Mouse (Mus musculus) MN1 (cell line): ENCODE data around the gene Fam227a.

ENCODE experiments used
- DNase-seq: peaks from one replicate; pipeline ENCODE4 v3.0.0-alpha.2; 2016; ENCODE audit warnings: low spot score

Gene Fam227a

DNA sequence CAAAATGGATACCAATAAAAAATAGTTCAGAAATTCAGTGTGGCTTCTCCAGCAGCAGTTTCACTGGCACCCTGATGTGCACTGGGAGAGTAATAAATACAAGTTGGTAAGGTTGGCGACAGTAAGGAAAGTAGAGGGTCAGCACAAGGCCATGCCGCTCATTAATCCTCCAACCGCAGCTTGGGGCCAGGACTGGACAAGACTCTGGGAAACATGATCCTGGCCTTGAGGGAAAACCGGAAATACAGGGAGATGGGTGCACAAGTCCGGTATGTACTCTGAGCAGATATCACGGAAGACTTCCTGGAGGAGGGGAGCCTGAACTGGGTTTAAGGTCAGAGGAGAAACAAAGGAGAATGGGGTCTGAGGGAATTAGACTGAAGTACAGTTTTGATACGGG, 43.3 kb downstream of the Fam227a start:
- no peak for DNase-seq

DNA sequence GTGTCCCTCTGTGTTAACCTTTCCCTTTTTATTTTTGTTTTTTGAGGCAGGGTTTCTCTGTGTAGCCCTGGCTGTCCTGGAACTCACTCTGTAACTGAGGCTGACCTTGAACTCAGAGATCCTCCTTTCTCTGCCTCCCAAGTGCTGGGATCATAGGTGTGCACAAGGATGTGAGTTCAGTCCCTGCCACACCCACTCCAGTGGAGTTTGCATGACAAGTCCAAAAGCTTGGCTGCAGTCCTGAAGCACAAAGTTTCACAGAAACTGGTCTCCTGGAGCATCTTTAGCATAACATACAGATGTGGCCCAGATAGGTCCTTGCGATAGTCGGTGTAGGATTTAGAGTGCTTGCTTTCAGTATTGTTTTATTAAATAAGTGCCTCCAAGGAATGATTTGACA, 49.5 kb downstream of the Fam227a start:
- DNase-seq, result no peak

DNA sequence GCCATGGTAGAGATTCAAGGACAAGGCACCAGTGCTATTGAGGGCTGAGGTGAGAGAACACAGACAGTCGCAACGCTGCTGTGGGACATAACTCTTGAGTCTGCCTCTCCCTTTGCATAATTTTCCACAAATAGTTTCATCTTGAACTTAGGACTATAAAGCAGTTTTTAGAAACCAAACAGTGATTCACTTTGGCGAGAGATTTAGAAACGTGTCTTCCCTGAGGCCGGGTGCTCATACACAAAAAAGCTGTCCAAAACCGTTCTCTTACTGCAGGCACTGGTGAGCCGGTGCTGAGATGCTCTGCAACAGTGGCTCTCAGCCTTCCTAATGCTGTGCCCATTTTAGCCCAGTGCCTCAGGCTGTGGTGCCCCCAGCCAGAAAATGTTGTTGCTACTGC, 50.5 kb downstream of the Fam227a start:
- DNase-seq, result no peak

DNA sequence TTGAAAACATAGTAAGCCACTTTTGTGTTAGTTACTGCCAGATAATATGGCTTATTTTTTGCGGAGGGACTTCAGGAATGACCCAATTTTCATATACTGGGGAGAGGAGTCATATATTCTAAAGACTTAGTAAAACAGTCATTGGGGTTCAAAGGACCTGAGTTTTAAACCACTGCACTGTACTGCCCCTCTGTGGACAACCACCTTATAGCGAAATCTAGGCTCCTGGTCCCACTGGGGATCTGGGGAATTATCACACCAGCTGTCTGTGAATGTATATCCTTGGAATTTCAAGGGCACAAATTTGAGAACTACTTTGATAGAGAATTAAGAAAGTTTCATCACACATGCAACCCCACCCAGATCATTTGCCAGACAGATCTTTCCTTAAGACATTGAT, 51.0 kb downstream of the Fam227a start:
- peak; percentile 34 for DNase-seq

DNA sequence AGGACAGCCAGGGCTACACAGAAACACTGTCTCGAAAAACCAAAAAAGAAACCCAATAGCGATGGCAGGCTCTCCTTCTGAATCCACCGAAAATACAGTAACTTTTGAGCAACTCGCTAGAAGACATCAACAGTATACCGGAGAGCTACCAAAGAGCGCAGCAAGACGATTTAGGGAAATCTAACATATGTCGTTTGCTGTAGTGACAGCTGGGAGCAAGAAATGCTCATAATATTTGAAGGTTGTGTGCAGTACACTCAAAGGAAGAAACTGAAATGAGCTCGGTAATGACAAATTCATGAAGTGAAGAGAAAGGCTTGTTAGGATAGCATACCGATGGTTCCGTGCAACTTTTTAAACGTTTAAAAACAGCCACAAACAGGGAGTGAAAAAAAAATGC, 52.6 kb downstream of the Fam227a start:
- no peak for DNase-seq

DNA sequence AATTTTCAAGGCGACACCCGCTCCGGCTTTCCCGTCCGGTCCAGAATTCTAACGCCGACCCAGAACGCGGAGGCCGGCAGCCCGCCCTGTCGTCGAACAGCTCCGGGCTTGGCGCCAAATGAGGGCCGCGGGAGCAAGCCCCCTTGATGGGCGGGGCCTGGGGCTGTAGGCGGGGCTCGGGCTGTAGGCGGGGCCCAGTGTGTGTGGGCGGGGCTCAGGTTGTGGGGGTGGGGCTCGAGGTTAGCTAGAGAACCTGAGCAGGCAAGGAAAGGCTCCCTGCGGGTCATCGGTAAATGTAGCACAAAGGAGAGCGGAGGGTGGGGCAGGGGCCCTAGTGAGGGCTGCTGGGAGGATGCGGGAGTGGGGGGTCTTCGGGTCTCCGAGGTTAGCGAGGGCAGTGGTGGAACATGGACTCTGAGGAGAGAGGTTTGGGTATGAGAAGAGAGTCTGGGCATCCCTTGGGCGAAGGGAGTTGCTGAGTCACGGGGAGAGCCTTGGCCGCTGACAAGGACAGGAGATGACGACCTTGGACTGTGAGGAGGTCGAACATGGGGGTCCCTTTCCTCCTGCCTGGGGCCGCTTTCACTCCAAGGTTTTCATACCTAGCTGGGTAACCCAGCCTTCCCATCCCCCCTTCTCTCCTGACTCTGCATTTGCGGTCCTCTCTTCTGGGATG, 53.6 kb downstream of the Fam227a start, which contains the start of gene Dmc1:
Gene Dmc1, minus strand, starts transcription at position 120 of the 676 bp plus-strand sequence.
- DNase-seq, result no peak

DNA sequence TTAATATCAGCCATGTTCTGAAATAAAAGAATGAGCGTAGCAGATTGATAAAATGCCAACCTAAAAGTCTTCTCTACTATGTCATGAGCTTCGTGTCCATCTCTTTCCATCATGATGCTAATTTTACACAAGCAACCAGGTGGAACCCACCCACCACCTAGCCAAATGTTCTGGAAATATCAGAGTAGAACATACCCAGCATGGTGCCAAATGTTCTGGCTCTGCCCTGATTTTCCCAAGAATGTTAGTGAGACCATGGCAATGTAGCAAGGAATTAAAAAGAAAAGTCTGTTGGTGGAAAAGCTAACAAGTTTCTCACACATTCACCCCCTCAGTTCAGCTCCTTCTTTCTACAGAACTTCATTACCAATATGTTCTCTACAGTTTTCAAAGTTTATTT, 58.6 kb downstream of the Fam227a start:
- DNase-seq, result no peak

DNA sequence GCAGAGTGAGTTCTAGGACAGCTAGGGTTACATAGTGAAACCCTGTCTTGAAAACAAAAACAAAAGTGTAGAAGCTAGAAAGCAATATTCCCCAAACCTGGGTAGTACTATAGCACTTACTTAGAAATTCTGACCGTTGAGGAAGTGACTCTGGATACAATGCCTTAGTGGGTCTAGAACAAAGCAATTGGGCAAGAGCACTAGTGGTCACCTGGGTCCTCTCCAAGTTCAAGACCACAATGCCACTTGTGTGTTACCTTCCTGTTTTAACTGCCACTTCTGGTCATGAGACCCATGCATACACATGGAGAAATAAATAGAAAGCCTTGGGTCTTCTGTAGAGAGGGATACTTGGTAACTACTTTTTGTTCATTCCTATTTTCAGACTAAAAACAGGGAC, 60.0 kb downstream of the Fam227a start:
- DNase-seq, result no peak

DNA sequence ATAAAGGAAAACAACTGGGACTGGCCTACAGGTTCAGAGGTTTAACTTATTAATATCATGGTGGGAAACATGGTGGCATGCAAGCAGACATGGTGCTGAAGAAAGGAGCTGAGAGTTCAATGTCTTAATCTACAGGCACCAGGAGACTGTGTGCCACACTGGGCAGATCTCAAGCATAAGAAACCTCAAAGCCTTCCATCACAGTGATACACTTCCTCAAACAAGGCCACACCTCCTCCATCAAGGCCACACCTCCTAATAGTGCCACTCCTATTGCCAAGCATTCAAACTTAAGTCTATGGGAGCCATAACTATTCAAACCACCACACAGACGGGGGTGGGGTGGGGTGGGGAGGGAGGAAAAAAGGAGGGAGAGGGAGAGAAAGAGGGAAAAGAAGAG, 77.2 kb downstream of the Fam227a start:
- no peak for DNase-seq

DNA sequence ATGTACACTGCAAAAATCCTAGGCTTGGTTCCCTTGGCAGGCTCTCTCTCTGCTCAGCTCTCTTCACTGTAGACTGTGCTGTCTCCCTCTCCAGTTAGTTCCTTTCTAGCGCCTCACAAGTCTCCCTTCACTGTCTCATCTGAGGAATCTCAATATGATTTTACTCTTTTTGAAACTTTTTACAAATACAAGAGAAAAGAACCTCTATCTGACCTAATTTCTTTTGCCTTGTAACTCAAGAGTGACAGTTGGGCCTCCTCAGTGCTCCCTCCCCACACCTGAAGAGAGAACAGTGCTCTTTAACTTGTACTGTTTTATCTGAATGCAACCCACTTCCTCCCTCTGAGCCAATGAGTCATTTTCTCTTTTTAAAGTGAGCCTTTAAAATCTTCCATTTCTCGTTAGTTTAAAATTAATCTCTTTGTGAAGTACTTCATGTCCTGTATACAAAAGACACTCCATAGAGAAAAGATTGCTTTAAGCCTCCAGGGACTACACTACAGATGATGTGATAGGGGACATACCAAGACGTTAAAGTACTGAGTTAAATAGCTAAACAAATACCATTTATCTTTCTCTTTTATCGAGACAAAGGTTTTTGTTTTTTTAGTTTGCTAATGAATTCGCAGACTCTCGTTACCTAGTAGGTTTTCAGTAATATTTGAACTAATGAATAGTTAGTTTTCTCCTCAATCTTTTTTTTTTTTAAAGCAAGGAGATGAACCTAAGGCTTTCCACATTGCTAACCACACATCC, 80.9 kb downstream of the Fam227a start:
- DNase-seq, result no peak

DNA sequence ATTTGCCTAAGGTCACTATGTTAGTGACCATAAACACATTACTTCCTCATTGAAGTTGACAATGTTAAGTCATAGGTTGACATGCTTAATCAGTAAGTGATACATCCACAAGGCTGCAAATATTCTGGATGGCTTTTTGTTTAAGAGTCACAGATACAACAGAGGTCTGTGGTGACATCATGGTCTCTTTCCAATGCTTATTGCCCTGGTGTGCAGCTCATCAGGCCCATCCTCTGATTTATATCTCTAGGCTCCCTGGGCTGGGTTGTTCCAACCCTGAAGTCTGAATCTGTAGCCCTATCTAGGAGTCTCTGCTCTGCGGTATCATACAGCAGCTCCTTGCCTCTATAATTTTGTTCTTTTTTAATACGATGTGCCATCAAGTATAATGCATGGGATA, 81.8 kb downstream of the Fam227a start:
- peak; percentile 11 for DNase-seq

DNA sequence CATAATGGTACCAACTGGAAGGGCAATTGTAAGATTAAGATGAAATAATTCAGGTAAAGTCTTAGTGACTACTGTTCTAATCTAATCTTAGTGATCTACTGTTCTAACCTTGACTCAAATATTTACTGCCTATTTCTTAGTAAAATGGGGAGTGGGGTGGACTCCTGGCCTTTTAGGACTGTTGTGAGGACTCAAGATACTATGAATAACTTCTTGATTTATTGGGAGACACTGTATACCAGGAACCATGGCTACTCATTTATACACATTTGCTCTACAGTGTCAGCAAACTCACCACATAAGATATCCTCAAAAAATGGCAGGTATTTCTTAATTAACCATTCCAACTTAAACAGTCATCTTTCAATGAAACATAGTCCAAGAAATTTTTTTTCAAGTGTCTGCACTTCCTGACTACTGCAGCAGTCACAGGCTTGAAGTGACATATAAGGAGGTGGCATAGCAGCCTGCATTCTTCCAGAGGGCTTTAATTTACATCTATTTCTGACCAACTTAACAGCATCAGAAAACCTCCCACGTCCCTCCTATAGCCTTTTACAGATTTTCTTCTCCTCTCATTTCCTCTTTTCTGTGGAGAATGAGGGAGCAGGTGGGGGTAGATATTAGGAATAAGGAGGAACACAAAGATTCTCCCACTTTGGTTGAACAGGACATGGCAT, 83.1 kb downstream of the Fam227a start:
- no peak for DNase-seq

DNA sequence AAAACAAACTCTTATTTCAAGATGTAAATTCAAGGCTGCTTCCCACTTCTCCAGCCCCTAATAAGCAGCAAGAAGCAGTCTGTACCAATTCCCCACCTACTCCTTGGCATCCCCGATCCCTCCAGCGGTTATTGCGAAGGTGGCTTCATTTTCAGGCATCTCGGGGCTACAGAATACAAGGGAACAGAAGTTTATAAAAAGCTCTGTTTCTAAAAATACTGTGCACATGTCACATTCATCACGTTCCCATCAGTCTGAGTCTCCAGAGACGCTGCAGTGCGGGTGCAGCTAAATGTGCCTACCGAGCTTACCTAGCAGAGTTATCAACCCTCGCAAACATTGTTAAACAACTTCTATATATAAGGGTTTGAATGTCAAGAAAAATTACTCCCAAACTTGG, 96.3 kb downstream of the Fam227a start:
- DNase-seq, result no peak

DNA sequence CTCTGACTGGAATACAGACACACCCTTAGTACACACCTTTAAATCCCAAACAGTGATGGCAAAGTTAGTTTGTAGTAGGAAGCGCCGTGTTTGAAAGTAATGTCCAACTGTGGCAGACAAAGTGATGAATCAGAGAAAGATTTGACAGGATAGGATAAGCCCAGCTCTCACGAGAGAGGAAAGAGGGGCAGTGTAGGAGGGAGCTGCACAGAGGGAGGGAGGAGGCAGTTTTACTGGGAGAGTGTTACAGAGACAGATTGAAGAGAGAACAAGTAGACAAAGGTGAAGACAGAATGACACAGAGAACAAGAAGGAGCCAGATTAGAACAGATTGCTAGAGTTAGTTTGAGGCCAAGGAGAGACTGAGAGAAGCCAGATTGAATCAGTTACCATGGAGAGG, 99.1 kb downstream of the Fam227a start:
- no peak for DNase-seq
